Mouse (Mus musculus) lung, postnatal 14 days (tissue): ENCODE measurements around the gene Mtf2.
"Not testable (repeated sequence)": the region's sequence is repeated elsewhere in the genome, so short reads cannot be mapped to it uniquely, and the experiment has no call there.

Source experiments
- DNase-seq: peaks from one replicate; pipeline ENCODE4 v3.0.0; 2021

The Mtf2 gene

GRCm38 (mm10) chr5:108065465-108066411, at the start of gene Mtf2:
Mtf2 (plus strand) TSS chr5:108065674.
- peak; percentile 97 for DNase-seq

DNA sequence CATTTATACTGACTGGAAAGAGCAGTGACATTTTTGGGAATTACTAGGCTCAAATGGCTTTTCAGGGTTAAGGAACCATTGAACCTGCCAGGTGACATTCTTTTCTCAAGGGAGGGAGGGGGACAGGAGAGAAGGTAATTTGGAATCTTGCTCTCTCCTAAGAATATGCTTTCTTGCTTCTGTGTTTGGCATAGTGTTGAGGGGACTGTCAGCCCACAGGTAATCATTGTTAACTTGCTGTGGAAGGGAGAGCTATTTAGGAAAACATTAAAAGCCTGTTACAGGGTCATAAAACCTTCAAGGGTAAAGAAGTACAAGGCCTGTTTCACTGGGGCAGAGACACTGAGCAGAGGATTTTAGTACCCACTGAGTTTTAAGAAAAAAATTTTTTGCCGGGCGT, 48.2 kb upstream of the Mtf2 start:
- DNase-seq, result no peak

- DNase-seq, result no peak
Measured at GRCm38 (mm10) chr5:108019367-108019766, 46.1 kb upstream of the Mtf2 start.

DNA sequence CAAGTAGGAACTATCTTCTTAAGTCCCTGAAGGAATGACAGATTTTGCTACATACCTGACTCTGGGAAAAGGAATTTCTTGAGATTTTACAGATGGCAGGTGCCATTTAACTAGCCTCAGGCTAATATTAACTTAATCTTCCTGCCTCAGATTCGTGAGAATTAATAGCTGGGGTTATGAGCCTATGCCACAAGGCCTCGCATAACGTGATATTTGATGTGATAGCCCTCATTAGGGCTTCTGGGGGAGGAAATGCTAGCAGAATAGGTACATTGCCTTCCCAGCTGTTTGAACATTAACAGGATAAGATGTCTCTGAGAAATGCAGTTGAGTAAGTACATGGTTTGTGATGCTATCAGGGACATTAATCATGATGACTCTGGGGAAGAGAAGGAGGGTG, 44.1 kb upstream of the Mtf2 start:
- no peak for DNase-seq

- DNase-seq, result no peak
Measured at GRCm38 (mm10) chr5:108028230-108028629, 37.2 kb upstream of the Mtf2 start.

DNA sequence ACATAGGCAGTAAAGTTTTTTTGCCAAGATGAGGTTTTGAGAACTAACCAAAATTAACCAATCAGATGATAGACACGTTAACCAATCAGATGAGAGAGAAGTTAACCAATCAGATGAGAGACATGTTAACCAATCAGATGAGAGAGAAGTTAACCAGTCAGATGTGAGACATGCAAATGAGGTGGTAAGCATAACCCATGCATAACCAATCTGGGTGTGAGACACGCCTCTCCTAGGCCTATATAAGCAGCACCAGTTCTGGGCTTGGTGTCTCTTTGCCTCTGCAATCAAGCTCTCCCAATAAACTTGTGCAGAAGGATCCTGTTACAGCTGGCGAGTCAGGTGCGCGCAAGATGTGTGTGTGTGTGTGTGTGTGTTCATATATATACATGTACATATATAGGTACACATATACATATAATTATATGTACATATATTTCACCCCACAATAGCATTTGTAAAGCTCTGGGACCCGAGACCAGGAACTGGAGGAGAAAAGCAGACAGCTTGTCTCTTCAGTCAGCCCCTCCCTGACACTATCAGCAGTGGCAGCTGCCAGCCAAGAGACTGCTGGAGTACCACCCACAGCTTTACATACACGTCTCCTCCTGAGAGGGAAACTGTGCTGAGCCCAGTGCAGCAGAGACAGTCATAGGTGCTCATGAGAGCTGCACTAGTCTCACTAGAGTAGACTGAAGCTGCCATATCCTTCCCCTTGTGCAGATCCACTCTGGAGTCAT, 36.5 kb upstream of the Mtf2 start:
- not testable (repeated sequence) for DNase-seq

- DNase-seq, result no peak
Measured at GRCm38 (mm10) chr5:108029968-108030367, 35.5 kb upstream of the Mtf2 start.

- DNase-seq, result no peak
Measured at GRCm38 (mm10) chr5:108031267-108031666, 34.2 kb upstream of the Mtf2 start.

- peak; percentile 37 for DNase-seq
Measured at GRCm38 (mm10) chr5:108034194-108034593, 31.3 kb upstream of the Mtf2 start.

DNA sequence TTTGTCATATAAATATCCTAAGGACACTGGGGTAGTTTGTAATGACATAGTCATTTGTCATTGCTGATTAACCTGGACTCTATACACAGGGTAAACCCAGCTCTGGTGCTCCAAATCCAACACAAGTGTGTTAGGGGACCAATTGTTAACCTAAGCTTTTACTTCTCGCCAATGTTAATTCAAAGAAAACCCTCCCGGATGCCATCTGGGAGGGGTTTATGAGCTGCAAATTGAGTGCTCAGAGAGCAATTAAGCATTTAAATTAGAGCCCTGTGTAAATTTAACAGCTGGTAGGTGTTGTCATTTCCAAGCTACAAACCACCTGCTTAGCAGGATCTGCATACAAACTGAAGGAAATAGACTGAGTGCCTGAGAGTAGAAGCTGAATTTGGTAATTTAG, 30.0 kb upstream of the Mtf2 start:
- DNase-seq, result no peak

DNA sequence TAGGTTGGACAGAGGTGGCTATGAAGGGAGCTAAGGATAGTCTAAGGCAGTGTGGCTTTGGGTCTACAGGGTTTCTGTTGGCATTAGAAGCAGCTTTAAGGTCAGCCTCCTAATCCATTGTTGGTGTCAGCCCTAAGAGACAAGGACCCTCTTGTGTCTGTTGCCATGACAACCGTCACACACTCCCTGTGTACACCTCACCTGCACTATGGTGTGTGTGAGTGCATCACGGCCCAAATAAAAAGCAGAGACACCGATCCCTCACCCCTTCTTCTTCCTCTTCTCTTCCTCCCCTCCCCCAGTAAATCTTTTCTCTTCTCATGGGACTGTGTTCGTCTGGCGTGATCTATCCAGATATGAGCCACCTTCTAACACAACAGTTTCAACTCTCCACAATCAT, 23.4 kb upstream of the Mtf2 start:
- DNase-seq, result no peak

DNA sequence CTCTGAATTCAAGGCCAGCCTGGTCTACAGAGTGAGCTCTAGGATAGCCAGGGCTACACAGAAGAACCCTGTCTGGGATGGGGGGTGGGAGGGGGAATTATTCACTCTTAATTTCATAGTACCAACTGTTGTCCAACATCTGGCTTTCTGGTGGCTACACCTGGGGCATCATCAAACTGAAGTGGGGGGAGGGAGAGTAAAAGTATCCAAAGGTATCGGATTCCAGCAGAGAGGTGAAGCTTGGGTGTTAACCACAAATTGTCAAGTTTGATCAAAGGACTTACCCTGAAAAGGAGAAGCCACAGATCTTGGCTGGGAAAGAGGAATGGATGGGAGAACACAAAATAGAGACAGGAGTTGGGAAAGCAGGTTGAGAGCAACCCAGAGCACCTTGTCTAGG, 21.6 kb upstream of the Mtf2 start:
- no peak for DNase-seq

GRCm38 (mm10) chr5:108049711-108050268, 15.7 kb upstream of the Mtf2 start:
- DNase-seq, result no peak

DNA sequence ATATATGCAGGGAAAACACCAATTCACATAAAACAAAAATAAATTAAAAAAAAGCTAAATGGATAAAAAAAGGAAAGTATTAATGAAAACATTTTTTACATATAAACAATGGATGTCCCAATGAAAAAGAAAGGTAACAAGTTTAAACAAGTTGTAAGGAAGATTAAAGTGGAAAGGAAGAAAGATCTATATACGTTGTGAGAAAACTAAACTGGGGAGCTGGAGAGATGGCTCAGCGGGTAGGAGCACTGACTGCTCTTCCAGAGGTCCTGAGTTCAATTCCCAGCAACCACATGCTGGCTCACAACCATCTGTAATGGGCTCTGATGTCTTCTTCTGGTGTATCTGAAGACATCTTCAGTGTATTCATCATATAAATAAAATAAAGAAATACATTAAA, 14.4 kb upstream of the Mtf2 start:
- no peak for DNase-seq

DNA sequence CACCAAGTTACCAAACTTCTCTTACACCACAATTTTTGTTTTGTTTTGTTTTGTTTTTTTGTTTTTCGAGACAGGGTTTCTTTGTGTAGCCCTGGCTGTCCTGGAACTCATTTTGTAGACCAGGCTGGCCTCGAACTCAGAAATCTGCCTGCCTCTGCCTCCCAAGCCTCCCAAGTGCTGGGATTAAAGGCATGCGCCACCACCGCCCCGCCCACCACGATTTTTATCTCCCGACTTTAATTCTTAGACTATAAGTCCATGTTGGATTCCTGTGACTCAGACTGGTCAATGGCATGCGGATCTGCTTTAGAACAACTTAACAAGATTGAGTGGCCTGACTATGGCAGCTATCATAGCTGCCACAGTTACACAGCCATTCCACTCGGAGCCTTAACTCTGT, 13.7 kb upstream of the Mtf2 start:
- DNase-seq, result not testable (repeated sequence)

DNA sequence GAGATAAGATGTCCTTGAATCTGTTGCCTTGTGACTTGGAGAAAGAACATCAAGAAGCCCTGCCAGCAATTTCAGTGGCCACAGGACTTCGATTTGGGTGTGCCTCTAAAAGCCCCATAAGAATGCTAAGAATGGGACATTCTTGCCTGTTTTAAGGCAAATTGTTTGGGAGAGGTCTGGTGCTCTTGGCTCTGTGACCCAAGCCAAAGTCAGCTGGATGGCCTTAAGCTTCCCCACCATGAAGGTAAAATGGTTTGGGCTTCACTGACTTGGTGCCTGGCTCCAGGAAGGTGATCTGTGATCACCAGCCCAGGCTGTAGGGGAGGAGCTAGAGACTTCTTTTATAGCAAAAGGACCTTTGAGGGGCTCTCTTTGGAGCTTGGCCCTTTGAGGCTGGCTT, 13.3 kb upstream of the Mtf2 start:
- no peak for DNase-seq

GRCm38 (mm10) chr5:108053566-108053965, 11.9 kb upstream of the Mtf2 start:
- DNase-seq, result no peak

GRCm38 (mm10) chr5:108060413-108060812, 5.1 kb upstream of the Mtf2 start:
- no peak for DNase-seq

DNA sequence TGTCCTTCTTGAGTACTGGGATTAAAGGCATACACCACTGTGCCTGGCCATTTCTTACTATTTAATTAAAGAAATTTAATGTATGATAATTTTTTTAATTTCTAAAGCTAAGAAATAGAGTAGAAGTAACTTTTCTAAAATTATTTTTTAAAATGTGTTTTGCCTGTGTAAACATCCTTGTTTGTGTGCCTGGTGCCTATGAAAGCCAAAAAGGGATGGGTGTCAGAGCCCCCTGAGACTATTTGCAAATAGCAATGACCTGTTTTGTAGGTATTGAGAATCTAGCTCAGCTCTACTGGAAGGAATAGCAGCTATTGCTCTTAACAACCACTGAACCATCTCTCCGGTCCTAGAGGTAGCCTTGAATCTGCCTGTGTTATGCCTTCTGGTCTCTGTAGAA, 6.8 kb downstream of the Mtf2 start:
- DNase-seq, result no peak

GRCm38 (mm10) chr5:108076241-108076640, 10.8 kb downstream of the Mtf2 start:
- no peak for DNase-seq

DNA sequence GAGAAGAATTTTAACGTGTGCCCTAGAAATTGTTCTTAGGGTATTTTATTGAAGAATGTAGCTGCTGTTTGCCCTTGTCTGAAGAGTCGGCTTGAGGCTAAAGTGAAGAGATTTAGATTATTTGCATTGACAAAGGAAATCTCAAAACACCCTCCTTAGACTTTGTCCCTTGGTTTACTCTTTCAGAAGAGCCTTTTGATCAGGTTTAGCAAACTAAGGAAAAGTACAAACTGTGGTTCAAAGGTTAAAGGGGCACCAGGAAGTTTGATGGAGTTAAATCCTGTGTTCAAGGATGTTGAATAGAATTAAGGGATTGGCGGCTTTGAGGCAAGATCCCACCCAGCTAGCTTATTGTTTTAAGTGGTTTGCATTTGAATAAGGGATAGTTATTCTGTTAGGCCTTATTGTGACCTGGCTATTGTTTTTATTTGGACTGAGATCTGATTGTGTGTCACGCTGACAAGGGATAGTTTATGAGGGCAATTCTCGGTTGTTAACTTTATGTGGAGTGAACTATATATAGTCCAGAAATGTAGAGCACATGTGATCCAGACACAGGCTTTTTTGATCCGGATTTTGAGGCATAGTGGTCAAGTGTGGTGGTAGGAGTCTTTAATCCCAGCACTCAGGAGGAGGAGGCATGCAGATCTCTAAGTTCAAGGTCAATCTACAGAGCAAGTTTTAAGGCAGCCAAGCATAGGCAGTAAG, 11.5 kb downstream of the Mtf2 start:
- no peak for DNase-seq

DNA sequence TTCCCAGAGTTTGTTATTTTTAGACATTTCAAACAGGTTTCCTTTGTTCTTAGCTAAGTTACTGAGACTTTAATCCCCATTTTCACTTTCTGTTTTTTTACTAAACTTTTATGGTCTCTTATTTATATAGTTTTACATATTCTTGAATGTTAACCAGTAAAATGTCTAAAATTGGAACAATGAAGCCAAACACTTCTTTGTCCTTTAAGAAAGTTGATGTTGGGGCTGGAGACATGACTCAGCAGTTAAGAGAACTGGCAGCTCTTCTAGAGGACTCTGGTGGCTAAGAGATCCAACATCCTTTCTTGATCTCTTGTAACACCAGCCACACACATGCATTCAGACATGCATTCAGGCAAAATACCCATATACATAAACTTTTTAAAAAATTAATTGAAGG, 14.1 kb downstream of the Mtf2 start:
- DNase-seq, result no peak

DNA sequence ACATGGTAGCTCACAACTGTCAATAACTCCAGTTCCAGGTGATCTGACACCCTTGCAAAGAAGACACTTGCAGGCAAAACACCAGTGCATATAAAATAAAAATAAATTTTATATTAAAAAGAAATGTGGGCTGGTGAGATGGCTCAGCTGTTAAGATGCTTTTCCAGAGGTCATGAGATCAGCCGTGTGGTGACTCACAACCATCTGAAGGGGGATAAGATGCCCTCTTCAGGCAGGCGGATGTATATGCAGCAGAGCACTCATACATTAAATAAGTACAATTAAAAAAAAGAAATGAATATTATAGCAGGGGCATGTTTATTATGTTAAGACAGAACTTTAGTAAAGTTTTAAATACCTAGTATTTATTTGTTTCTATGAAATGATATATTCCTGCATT, 16.9 kb downstream of the Mtf2 start:
- DNase-seq, result peak; percentile 5
